27 mouse cellular contexts compared by ENCODE assay signal in the genomic region with DNA sequence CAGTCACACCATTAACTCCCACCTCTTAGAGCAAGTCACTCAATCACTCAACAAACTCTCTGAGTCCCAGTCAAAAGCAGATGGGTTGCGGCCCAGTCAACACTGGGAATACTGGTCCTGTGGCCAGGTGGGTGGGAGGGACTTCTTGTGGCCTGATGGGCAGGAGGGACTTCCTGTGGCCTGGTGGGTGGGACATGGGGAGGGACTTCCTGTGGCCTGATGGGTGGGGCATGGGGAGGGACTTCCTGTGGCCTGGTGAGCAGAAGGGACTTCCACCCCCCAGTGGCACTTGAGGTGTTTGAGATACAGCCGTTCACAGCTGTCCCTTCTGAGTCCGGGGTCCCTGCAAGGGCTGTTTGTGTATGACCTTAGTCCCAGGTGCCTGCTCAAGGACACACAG. TPM values are rescaled to one million over a fixed set of nuclear protein-coding genes. Genes with fewer than 3 reads are reported as not detected.
DNase-seq lines count a peak whose midpoint lies in the region; ATAC-seq and TF ChIP-seq lines count a peak whose summit lies in the region.
"Had no signal": no experiment of that assay in that cellular context is flagged by ENCODE, and none has a peak within 500 bp of the region (broad histone marks: within the 10 kb centered on the region; RNA-seq: fewer than 3 reads in every experiment).

No protein-coding gene starts in this region.

- no peak for DNase-seq in gastrocnemius, adult 2 months
- no peak for DNase-seq in gastrocnemius, adult 8-10 months (ENCODE audit: low spot score in 2 of 2)
- DNase-seq in A20 (ENCODE audit: low read depth, low spot score) (peak; percentile 73), R1 (ENCODE audit: low read depth, low spot score) (peak; percentile 81)
- no peak for DNase-seq in cerebellum, adult 8-10 months
- no peak for DNase-seq in spleen, postnatal 4 days (ENCODE audit: low spot score in 2 of 2)
- DNase-seq in liver, postnatal 0 days, result no peak
- DNase-seq: adrenal gland, postnatal 10 days; adrenal gland, postnatal 36 days; cerebellum, adult 18-20 months; cerebellum, adult 9-11 months; cerebellum, postnatal 25 days; forebrain, postnatal 0 days; gastrocnemius, postnatal 14 days; heart, adult 18-20 months; heart, postnatal 10 days; heart, postnatal 36 days had no signal

- intact Hi-C loops in gastrocnemius, adult 2 months (cut with DNase I), result no loop called here

- no peak overlapping the region for H3K4me3 ChIP-seq in gastrocnemius, adult 2 months
- no peak overlapping the region for H3K4me3 ChIP-seq in liver, postnatal 0 days (ENCODE audit: low read depth, low read length)
- H3K4me3 ChIP-seq: embryonic facial prominence, embryonic 12.5 days; embryonic facial prominence, embryonic 15.5 days; heart, embryonic 12.5 days; heart, embryonic 15.5 days; hindbrain, embryonic 10.5 days; hindbrain, embryonic 13.5 days; intestine, embryonic 15.5 days had no signal

- TF ChIP-seq EP300 in liver, postnatal 0 days (IDR thresholded peaks at IDR 0.05; ENCODE audit: low read depth), result no peak

- H3K27me3 ChIP-seq in liver, postnatal 0 days (ENCODE audit: insufficient read depth, low read length), result no peaks in the 10 kb centered on the region
- H3K27me3 ChIP-seq: embryonic facial prominence, embryonic 12.5 days; embryonic facial prominence, embryonic 15.5 days; heart, embryonic 12.5 days; heart, embryonic 15.5 days; hindbrain, embryonic 13.5 days; intestine, embryonic 15.5 days had no signal

- peak overlapping the region; percentile 20; the same call in 1 of the 2 replicates for H3K27ac ChIP-seq in gastrocnemius, adult 2 months
- H3K27ac ChIP-seq in liver, postnatal 0 days (ENCODE audit: low read depth), result no peak overlapping the region
- H3K27ac ChIP-seq: embryonic facial prominence, embryonic 12.5 days; embryonic facial prominence, embryonic 15.5 days; heart, embryonic 15.5 days; hindbrain, embryonic 10.5 days; hindbrain, embryonic 13.5 days; intestine, embryonic 15.5 days had no signal

- no peaks in the 10 kb centered on the region for H3K9me3 ChIP-seq in liver, postnatal 0 days (ENCODE audit: low read length)
- H3K9me3 ChIP-seq: embryonic facial prominence, embryonic 12.5 days; embryonic facial prominence, embryonic 15.5 days; heart, embryonic 12.5 days; heart, embryonic 15.5 days; hindbrain, embryonic 10.5 days; hindbrain, embryonic 13.5 days; intestine, embryonic 15.5 days had no signal

- TF ChIP-seq CTCF in gastrocnemius, adult 2 months (IDR thresholded peaks at IDR 0.05), result no peak
- TF ChIP-seq CTCF in liver, postnatal 0 days (IDR thresholded peaks at IDR 0.05; ENCODE audit: low read depth), result no peak

- 67% methylated on average over 3 of the region's 3 CpGs for WGBS in liver, postnatal 0 days (ENCODE audit: insufficient replicate concordance)

- ATAC-seq in liver, postnatal 0 days, result no peak
- ATAC-seq: forebrain, embryonic 14.5 days; forebrain, postnatal 0 days; hindbrain, embryonic 16.5 days; intestine, embryonic 15.5 days had no signal

- no peaks in the 10 kb centered on the region for H3K4me1 ChIP-seq in liver, postnatal 0 days (ENCODE audit: insufficient read depth)
- H3K4me1 ChIP-seq: embryonic facial prominence, embryonic 12.5 days; embryonic facial prominence, embryonic 15.5 days; heart, embryonic 12.5 days; heart, embryonic 15.5 days; hindbrain, embryonic 10.5 days; hindbrain, embryonic 13.5 days; intestine, embryonic 15.5 days had no signal

- H3K36me3 ChIP-seq in liver, postnatal 0 days (replicated peaks; ENCODE audit: insufficient read depth, low read length), result no peaks in the 10 kb centered on the region
- H3K36me3 ChIP-seq: embryonic facial prominence, embryonic 12.5 days; embryonic facial prominence, embryonic 15.5 days; heart, embryonic 12.5 days; heart, embryonic 15.5 days; hindbrain, embryonic 10.5 days; hindbrain, embryonic 13.5 days; intestine, embryonic 15.5 days had no signal

- H3K9ac ChIP-seq in liver, postnatal 0 days (replicated peaks), result no peak overlapping the region
- H3K9ac ChIP-seq: embryonic facial prominence, embryonic 12.5 days; embryonic facial prominence, embryonic 15.5 days; forebrain, postnatal 0 days; heart, embryonic 12.5 days; heart, embryonic 15.5 days; hindbrain, embryonic 13.5 days; intestine, embryonic 15.5 days had no signal

- no peak overlapping the region for H3K4me2 ChIP-seq in liver, postnatal 0 days (ENCODE audit: low read depth, low read length)
- H3K4me2 ChIP-seq: embryonic facial prominence, embryonic 12.5 days; embryonic facial prominence, embryonic 15.5 days; heart, embryonic 12.5 days; heart, embryonic 15.5 days; hindbrain, embryonic 13.5 days; intestine, embryonic 15.5 days had no signal

RNA-seq across cellular contexts. Expression of a gene that starts 27.7 kb away (rescaled TPM):
- 1 to 10 TPM; 1.8 to 2.8 TPM for total RNA-seq in gastrocnemius, adult 2 months (2021)
- 1 to 10 TPM; 1.1 to 1.8 (median 1.4) TPM for total RNA-seq in gastrocnemius, adult 8-10 months (2022)
- 0.28 and 0.40 TPM in 2 replicates for polyA plus RNA-seq in liver, postnatal 0 days (2015; fragmentation: Nextera tagmentation; extraction: Ambion mirVana)
- total RNA-seq: common myeloid progenitor, adult 5-6 weeks had no signal

Comparison
In these comparisons a context has a peak if more than half of its experiments do, and no peak if none do; other contexts are left out.
1. DNase-seq: peak in A20 (single experiment) and R1 (single experiment); none in gastrocnemius, adult 2 months (single experiment), gastrocnemius, adult 8-10 months (0 of 2), cerebellum, adult 8-10 months (single experiment), spleen, postnatal 4 days (0 of 2) and liver, postnatal 0 days (single experiment).